Mouse (Mus musculus) hindbrain, postnatal 0 days (tissue): ENCODE results near the gene Zswim3. TPM values are rescaled to one million over a fixed set of nuclear protein-coding genes. Genes with fewer than 3 reads are reported as not detected.
A peak's percentile ranks its signal among the peaks of the same experiment; 100 is the strongest.

Experiments used
- ATAC-seq: fragments of 200-750 bp; cut with Nextera tagmentation; 2 replicates; pipeline ENCODE4 v1.8.0; 2017; ENCODE audit warnings: mild to moderate bottlenecking, moderate TSS enrichment, moderate library complexity
- DNase-seq: peaks from one replicate; pipeline ENCODE4 v3.0.0-alpha.2; 2015; ENCODE audit warnings: low spot score
- H3K27ac ChIP-seq: fragments of 300-500 bp; sonication (generic); 2 replicates; pipeline ENCODE4 v1.5.1; 2014; ENCODE audit warnings: mild to moderate bottlenecking
- H3K27me3 ChIP-seq: fragments of 300-500 bp; sonication (generic); 2 replicates; pipeline ENCODE4 v1.6.1; 2014; ENCODE audit warnings: low read length, mixed read lengths; ENCODE audit not compliant: insufficient read depth
- H3K36me3 ChIP-seq: fragments of 300-500 bp; sonication (generic); 2 replicates; pipeline ENCODE4 v1.6.1; 2014; ENCODE audit warnings: low read length, mixed read lengths; ENCODE audit not compliant: insufficient read depth
- H3K4me1 ChIP-seq: fragments of 300-500 bp; sonication (generic); 2 replicates; pipeline ENCODE4 v1.6.1; 2014; ENCODE audit warnings: antibody characterized with exemption, low read length, mixed read lengths; ENCODE audit not compliant: insufficient read depth
- H3K4me2 ChIP-seq: fragments of 300-500 bp; sonication (generic); 2 replicates; pipeline ENCODE4 v1.6.1; 2014; ENCODE audit warnings: low read depth, mild to moderate bottlenecking, low read length, moderate library complexity, mixed read lengths
- H3K4me3 ChIP-seq: fragments of 300-500 bp; sonication (generic); 2 replicates; pipeline ENCODE4 v1.5.1; 2014; ENCODE audit warnings: low read length
- H3K9ac ChIP-seq: fragments of 300-500 bp; sonication (generic); replicated peaks from 2 replicates; pipeline ENCODE4 v1.6.1; 2014; ENCODE audit warnings: mild to moderate bottlenecking, low read length, moderate library complexity, mixed read lengths
- H3K9me3 ChIP-seq: fragments of 300-500 bp; sonication (generic); 2 replicates; pipeline ENCODE4 v1.6.1; 2016; ENCODE audit warnings: low read length, mixed read lengths
- CTCF ChIP-seq: IDR thresholded peaks from 2 replicates; pipeline ENCODE4 v1.5.1; 2016; ENCODE audit warnings: antibody characterized with exemption, control low read depth, low read depth
- WGBS: fragments of 180-500 bp; shearing (Covaris S2); extraction: QIAGEN DNeasy Blood & Tissue Kit; methylation state at CpG from one replicate; pipeline ENCODE4 v1.1.7; 2014; 5-methylcytosine and 5-hydroxymethylcytosine counted together
- polyA plus RNA-seq: library from polyadenylated mRNA; unstranded; fragments of >200 nt; fragmentation: Nextera tagmentation; extraction: Ambion mirVana; gene quantifications from 2 replicates; pipeline ENCODE4 v1.2.1, GENCODE M21; 2015
- total RNA-seq: library from RNA; depleted of rRNA; stranded (reverse); fragments of >200 nt; gene quantifications from 2 replicates; pipeline ENCODE4 v1.2.3, GENCODE M21; 2014

Zswim3 gene
- total and polyA plus RNA-seq, 2 experiments from 2014 or later, result 5.2 to 8.3 TPM

DNA sequence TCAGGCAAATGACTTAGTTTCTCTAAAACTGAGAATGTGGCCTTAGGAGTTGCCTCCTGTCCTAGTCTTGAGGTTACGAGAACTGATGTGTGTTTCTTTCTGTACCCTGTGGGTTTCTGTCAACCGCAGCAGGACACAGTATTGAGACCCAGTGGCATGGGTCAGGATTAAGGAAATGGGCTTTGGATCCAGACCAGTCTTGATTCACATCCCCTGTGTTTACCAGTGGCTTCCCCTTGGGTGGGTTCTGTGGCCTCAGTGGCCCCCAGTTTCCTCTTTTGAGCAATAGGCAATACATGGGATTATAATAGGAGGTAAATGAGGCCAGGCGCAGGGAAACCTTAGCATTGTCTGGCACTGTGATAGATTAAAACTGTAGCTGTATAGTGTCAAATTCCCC is 17.9 kb upstream of the Zswim3 start:
- no peak for TF ChIP-seq CTCF
- peak overlapping the region; percentile 89; the same call in 1 of the 2 replicates for H3K27ac ChIP-seq
- ATAC-seq (no peak), DNase-seq (no peak)
- no peaks in the 10 kb centered on the region; the same call in 1 of the 2 replicates for H3K4me1 ChIP-seq
- H3K4me3 ChIP-seq, result peak overlapping the region; percentile 75
- no peaks in the 10 kb centered on the region for H3K9me3 ChIP-seq
- no peaks in the 10 kb centered on the region for H3K27me3 ChIP-seq
- 79% methylated on average over 3 of the region's 3 CpGs for WGBS
- peak overlapping the region; percentile 93 for H3K4me2 ChIP-seq
- peak overlapping the region; percentile 92; the same call in 1 of the 2 replicates for H3K9ac ChIP-seq
- H3K36me3 ChIP-seq, result peaks cover 11% of the 10 kb centered on the region; the same call in 1 of the 2 replicates

GRCm38 (mm10) chr2:164787779-164788178 is 17.1 kb upstream of the Zswim3 start:
- no peaks in the 10 kb centered on the region; the same call in 1 of the 2 replicates for H3K4me1 ChIP-seq
- no peak for ATAC-seq
- no peak overlapping the region for H3K9ac ChIP-seq
- H3K4me3 ChIP-seq, result no peak overlapping the region
- DNase-seq, result no peak
- H3K27me3 ChIP-seq, result no peaks in the 10 kb centered on the region
- peaks cover 18% of the 10 kb centered on the region; the same call in 1 of the 2 replicates for H3K36me3 ChIP-seq
- H3K4me2 ChIP-seq, result peak overlapping the region; percentile 93
- no peaks in the 10 kb centered on the region for H3K9me3 ChIP-seq
- no peak for TF ChIP-seq CTCF
- WGBS, result 79% methylated on average over 10 of the region's 10 CpGs
- no peak overlapping the region for H3K27ac ChIP-seq

- no peak overlapping the region for H3K9ac ChIP-seq
- ATAC-seq, result no peak
- no peak overlapping the region for H3K4me2 ChIP-seq
- H3K4me3 ChIP-seq, result no peak overlapping the region
- no peaks in the 10 kb centered on the region for H3K9me3 ChIP-seq
- no peak for DNase-seq
- 77% methylated on average over 4 of the region's 4 CpGs for WGBS
- TF ChIP-seq CTCF, result no peak
- no peaks in the 10 kb centered on the region for H3K27me3 ChIP-seq
- H3K36me3 ChIP-seq, result peaks cover 21% of the 10 kb centered on the region; the same call in 1 of the 2 replicates
- no peak overlapping the region for H3K27ac ChIP-seq
- H3K4me1 ChIP-seq, result no peaks in the 10 kb centered on the region; the same call in 1 of the 2 replicates
Observed at GRCm38 (mm10) chr2:164788411-164788810, 16.5 kb upstream of the Zswim3 start.

DNA sequence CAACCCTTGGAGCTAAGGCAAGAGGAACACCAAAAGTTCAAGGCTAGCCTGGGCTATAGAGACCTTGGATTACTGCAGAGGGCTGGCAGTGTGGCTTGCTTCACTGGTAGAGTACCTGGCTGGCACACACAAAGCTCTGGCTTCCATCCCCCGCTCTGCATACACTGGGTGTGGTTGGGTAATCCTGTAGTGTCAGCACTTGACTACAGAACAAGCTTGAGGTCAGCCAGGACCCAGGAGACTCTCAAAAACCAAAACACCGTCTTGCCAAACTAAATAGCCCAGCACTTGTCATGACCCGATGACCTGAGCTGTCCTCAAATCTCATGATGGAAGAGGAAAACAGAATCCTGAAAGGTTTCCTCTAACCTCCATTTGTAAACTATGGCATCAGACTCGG is 14.4 kb upstream of the Zswim3 start:
- no peak for TF ChIP-seq CTCF
- no peak for DNase-seq
- ATAC-seq, result no peak

GRCm38 (mm10) chr2:164791841-164792261 is 13.0 kb upstream of the Zswim3 start:
- 78% methylated on average over 18 of the region's 18 CpGs for WGBS
- no peak overlapping the region for H3K9ac ChIP-seq
- H3K4me3 ChIP-seq, result no peak overlapping the region
- H3K27ac ChIP-seq, result no peak overlapping the region
- no peak overlapping the region for H3K4me2 ChIP-seq
- H3K9me3 ChIP-seq, result no peaks in the 10 kb centered on the region
- H3K27me3 ChIP-seq, result no peaks in the 10 kb centered on the region
- no peak for TF ChIP-seq CTCF
- no peak for DNase-seq
- no peaks in the 10 kb centered on the region; the same call in 1 of the 2 replicates for H3K4me1 ChIP-seq
- peaks cover 33% of the 10 kb centered on the region; the same call in 1 of the 2 replicates for H3K36me3 ChIP-seq
- ATAC-seq, result no peak

More for the DNA sequence above, 14.4 kb upstream of the Zswim3 start:
- H3K36me3 ChIP-seq, result peaks cover 28% of the 10 kb centered on the region; the same call in 1 of the 2 replicates
- no peaks in the 10 kb centered on the region for H3K27me3 ChIP-seq
- H3K4me1 ChIP-seq, result no peaks in the 10 kb centered on the region; the same call in 1 of the 2 replicates
- WGBS, result 88% methylated on average over 4 of the region's 4 CpGs
- no peak overlapping the region for H3K9ac ChIP-seq
- H3K4me2 ChIP-seq, result no peak overlapping the region
- H3K4me3 ChIP-seq, result no peak overlapping the region
- no peak overlapping the region for H3K27ac ChIP-seq
- no peaks in the 10 kb centered on the region for H3K9me3 ChIP-seq

DNA sequence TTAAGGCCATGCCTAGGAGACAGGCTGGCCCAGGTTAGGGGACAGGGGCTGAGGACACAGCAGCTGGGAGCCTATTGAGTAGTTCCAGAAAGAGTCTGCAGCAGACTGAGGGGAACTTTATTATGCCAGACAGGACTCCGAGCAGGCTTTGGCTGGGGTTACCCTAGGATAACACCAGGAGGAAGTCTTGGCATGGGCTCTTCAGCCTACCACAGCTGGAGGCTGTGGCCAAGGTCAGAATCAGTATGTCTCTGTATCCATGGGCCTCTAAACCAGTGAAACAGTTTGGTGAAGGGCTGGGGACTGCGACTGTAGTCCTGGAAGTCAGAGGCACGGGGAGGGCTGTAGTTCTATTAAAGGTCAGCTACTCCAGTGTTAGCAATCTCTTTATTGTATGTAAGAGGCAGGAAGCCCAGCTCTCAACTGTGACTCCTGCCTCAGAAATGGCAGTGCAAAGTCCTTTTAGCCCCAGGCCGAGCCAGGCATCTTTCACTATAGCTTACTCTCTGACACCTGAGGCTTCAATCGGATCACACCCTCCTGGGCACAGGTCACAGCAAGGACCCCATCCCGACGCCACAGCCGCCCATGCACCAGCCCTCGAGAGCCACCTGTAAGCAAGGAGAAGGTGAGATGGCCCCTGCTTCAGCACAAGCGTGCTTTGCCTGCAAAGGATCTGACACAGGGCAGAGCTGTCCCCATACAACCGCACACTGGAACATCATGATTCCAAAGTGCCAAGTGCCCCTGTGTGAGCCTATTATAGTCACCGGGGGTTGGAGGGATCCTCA is 12.3 kb upstream of the Zswim3 start:
- H3K9ac ChIP-seq, result no peak overlapping the region
- ATAC-seq (no peak; the same call in 1 of the 2 replicates), DNase-seq (no peak)
- no peaks in the 10 kb centered on the region for H3K4me1 ChIP-seq
- H3K27me3 ChIP-seq, result no peaks in the 10 kb centered on the region
- no peaks in the 10 kb centered on the region for H3K9me3 ChIP-seq
- WGBS, result 88% methylated on average over 12 of the region's 12 CpGs
- H3K27ac ChIP-seq, result no peak overlapping the region; the same call in 1 of the 2 replicates
- no peak overlapping the region for H3K4me3 ChIP-seq
- no peak for TF ChIP-seq CTCF
- peaks cover 36% of the 10 kb centered on the region; the same call in 1 of the 2 replicates for H3K36me3 ChIP-seq
- no peak overlapping the region for H3K4me2 ChIP-seq

GRCm38 (mm10) chr2:164793236-164793635 is 11.7 kb upstream of the Zswim3 start:
- peak; percentile 13; the same call in 1 of the 2 replicates for ATAC-seq
- Histone ChIP-seq H3K36me3 (peaks cover 40% of the 10 kb centered on the region; the same call in 1 of the 2 replicates), H3K4me2 (no peak overlapping the region), H3K9ac (no peak overlapping the region), H3K27ac (peak overlapping the region; percentile 22; the same call in 1 of the 2 replicates), H3K27me3 (no peaks in the 10 kb centered on the region), H3K4me1 (no peaks in the 10 kb centered on the region), H3K9me3 (no peaks in the 10 kb centered on the region), H3K4me3 (no peak overlapping the region)
- peak; percentile 78 for TF ChIP-seq CTCF
- DNase-seq, result peak; percentile 64
- WGBS, result 79% methylated on average over 3 of the region's 3 CpGs
